Mouse (Mus musculus): ENCODE data around the gene Hnrnpl. TPM values are rescaled to one million over a fixed set of nuclear protein-coding genes. Genes with fewer than 3 reads are reported as not detected.

Gene Hnrnpl
- total RNA-seq, 2 experiments from 2014 or later: 131 to 143 TPM

DNA sequence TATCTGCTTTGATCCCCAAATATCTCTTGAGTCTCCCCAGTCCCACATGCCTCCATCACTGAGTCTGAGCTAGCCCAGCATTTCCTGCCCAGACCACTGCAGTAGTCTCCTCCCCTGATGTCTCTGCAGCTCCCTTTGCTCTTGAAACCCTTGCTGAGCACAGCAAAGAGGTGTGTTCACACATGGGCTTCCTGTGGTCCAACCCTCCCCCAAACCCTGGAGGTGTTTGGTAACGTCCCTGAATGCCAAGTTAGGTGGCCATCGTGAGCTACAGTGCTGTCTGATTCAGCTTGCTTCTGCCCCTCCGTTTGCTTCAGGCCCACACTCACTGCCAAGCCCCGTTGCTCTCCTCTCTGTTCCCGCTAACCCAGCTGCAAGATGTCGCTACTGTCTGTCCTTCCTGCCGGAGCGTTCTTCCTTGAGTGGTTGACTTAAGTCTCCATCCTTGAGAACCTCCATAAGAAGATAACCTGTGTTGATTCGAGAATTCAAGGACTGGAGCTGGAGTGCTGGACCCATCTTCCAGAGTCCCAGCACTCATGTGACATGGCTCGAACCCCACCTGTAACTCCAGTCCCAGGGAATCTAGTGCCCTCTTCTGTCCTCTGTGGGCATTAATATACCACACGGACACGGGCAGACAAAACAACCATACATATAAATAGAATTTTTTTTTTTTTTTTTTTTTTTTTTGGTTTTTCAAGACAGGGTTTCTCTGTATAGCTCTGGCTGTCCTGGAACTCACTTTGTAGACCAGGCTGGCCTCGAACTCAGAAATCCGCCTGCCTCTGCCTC, 15.8 kb upstream of the Hnrnpl start:
- TF ChIP-seq CTCF (IDR thresholded peaks at IDR 0.05): peak; percentile 14; the same call in 1 of the 2 replicates

GRCm38 (mm10) chr7:28793834-28794233, 14.5 kb upstream of the Hnrnpl start:
- no peak for DNase-seq
- peak; percentile 61 for TF ChIP-seq CTCF (IDR thresholded peaks at IDR 0.05)
- H3K4me3 ChIP-seq: no peak overlapping the region
- no peak overlapping the region for H3K27ac ChIP-seq
- intact Hi-C loops (cut with DNase I): no loop called here

More for the DNA sequence above, 15.8 kb upstream of the Hnrnpl start:
- DNase-seq: no peak
- Histone ChIP-seq H3K27ac (no peak overlapping the region), H3K4me3 (no peak overlapping the region)
- intact Hi-C loops (cut with DNase I): no loop called here

DNA sequence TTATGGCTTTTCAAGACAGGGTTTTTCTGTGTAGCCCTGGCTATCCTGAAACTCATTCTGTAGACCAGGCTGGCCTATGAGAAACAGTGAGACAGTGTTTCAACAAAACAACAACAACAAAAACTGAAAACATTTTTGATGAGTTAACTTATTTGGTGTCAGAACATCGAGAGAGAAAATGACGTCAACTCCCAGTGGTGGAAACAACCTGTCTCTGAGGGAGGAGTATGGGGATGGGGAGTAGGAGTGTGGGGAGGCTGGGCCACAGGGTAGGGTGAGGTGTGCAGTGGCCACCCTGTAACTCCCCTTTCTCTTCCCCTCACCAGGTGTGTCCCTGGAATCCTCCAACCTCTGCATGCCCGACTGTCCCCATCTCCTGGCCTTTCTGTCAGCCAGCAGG, 13.8 kb upstream of the Hnrnpl start:
- H3K4me3 ChIP-seq: no peak overlapping the region
- no peak for DNase-seq
- intact Hi-C loops (cut with DNase I): no loop called here
- no peak overlapping the region for H3K27ac ChIP-seq
- TF ChIP-seq CTCF (IDR thresholded peaks at IDR 0.05): no peak

- TF ChIP-seq CTCF (IDR thresholded peaks at IDR 0.05): no peak
- H3K4me3 ChIP-seq: peak overlapping the region; percentile 60
- intact Hi-C loops (cut with DNase I): loop anchor here (1.0 kb wide), 1 partner anchor 71 kb away; no protein-coding TSS in a partner anchor
- DNase-seq: peak; percentile 32
- peak overlapping the region; percentile 82 for H3K27ac ChIP-seq
Observed at GRCm38 (mm10) chr7:28795832-28796231, 12.5 kb upstream of the Hnrnpl start.

GRCm38 (mm10) chr7:28796562-28796975, 11.8 kb upstream of the Hnrnpl start:
- TF ChIP-seq CTCF (IDR thresholded peaks at IDR 0.05): peak; percentile 100; the same call in 1 of the 2 replicates
- peak overlapping the region; percentile 82 for H3K27ac ChIP-seq
- H3K4me3 ChIP-seq: peak overlapping the region; percentile 60
- intact Hi-C loops (cut with DNase I): loop anchor here (1.0 kb wide), 1 partner anchor 71 kb away; no protein-coding TSS in a partner anchor
- DNase-seq: peak; percentile 91

GRCm38 (mm10) chr7:28799994-28800393, 8.3 kb upstream of the Hnrnpl start:
- TF ChIP-seq CTCF (IDR thresholded peaks at IDR 0.05): no peak

GRCm38 (mm10) chr7:28801451-28801850, 6.9 kb upstream of the Hnrnpl start:
- intact Hi-C loops (cut with DNase I): loop anchor here (1.0 kb wide), 1 partner anchor 64 kb away; no protein-coding TSS in a partner anchor
- no peak for TF ChIP-seq CTCF (IDR thresholded peaks at IDR 0.05)
- Histone ChIP-seq H3K27ac (peak overlapping the region; percentile 80), H3K4me3 (no peak overlapping the region)
- DNase-seq: no peak

More at GRCm38 (mm10) chr7:28799994-28800393, 8.3 kb upstream of the Hnrnpl start:
- intact Hi-C loops (cut with DNase I): no loop called here
- no peak for DNase-seq
- Histone ChIP-seq H3K4me3 (no peak overlapping the region), H3K27ac (0 out of 2 replicates have a peak overlapping the region, but pooled peaks have one; percentile 16)

DNA sequence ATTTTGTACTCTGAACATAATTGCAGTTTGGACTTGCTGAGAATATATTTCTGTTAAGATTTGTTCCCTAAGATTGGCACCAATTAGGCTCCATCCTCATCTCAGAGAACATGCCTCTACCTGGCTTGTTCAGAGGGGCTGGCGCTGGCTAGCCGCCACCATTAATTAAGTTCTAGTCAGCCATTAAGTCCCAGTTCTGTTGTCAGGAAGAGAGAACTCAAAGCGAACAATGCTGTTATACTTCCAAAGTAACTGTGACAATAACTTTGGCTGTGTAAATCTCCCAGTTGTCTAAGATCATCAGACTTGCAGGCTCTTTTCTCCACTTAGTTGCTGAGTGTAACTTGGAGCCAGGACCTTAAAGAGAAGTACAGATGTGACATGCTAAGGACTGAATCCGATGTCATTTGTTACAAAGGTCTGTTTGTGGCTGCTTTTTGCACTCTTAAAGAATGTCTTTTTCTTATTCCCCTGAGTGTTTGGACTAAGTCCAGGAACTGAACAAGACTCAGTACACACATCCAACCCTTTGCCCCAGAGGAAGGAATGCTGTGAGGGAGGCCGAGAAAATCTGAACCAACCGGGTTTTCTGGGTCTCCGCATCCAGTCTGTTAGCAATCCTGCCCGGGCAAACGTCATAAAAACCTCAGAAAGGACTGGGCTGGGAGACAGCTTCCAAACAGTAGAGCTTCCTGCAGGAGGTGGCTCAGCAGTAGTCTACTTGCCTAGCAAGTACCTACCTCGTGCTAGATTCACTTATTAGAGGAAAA, 6.3 kb upstream of the Hnrnpl start:
- Histone ChIP-seq H3K4me3 (peak overlapping the region; percentile 43), H3K27ac (peak overlapping the region; percentile 80)
- peak; percentile 33 for TF ChIP-seq CTCF (IDR thresholded peaks at IDR 0.05)
- no peak for DNase-seq
- intact Hi-C loops (cut with DNase I): loop anchor here (1.0 kb wide), 1 partner anchor 63 kb away; no protein-coding TSS in a partner anchor

DNA sequence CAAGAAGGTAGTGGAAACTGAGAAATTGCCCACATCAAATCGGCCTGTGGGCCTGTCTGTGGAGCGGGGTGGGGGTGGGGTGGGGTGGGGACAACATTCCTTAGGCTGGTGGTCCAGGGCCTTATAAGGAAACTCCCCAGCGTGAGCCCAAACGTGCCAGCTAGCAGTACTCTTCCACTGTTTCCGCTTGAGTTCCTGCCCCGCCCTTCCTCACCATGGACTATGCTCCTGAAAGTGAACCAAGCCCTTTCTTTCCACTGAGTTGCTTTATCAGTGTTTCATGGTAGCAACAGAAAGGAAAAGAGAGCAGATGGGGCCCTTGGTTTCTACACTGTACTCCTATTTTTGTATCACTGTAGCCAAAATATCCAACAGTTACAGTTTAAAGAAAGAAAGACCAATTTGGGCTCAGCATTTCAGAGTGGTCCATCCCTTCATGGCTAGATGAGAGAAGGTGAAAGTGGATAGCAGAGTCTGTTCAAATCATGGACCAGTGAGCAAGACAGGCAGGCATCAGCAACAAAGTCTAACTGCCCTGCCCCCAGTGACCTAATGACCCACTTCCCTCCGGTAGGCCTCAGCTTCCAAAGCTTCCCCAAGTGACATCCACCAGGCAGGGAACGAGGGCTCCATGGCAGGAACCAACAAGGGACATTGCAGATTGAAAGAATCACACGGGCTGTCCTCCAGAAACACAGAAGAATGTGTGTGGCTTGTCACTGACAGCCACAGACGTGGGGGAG, 5.3 kb upstream of the Hnrnpl start:
- no peak for TF ChIP-seq CTCF (IDR thresholded peaks at IDR 0.05)
- intact Hi-C loops (cut with DNase I): no loop called here
- Histone ChIP-seq H3K27ac (peak overlapping the region; percentile 80), H3K4me3 (peak overlapping the region; percentile 43)
- DNase-seq: no peak

DNA sequence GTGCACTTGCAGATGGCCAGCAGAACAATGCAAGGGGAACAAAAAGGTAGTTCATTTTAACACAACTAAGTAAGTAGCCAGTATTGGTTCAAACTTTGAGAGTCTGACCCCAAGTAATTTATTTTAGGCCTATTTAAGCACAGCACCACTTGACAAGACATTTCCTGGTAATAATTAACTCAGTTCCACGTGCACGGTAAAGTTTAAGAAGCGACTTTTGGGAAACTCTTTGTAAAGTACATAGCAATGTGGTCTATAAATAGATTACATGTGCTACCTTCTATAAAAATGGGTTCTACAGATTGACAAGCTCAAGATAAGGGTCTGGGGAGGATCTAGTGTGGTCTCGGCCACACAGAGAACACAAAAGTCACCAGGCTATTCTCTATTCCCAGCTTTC, 4.6 kb upstream of the Hnrnpl start:
- intact Hi-C loops (cut with DNase I): no loop called here
- Histone ChIP-seq H3K4me3 (no peak overlapping the region), H3K27ac (peak overlapping the region; percentile 80)
- no peak for TF ChIP-seq CTCF (IDR thresholded peaks at IDR 0.05)
- no peak for DNase-seq

- Histone ChIP-seq H3K4me3 (no peak overlapping the region), H3K27ac (peak overlapping the region; percentile 76)
- intact Hi-C loops (cut with DNase I): loop anchor here (5.0 kb wide), 1 partner anchor 165 kb away; no protein-coding TSS in a partner anchor
- peak; percentile 7; the same call in 1 of the 2 replicates for TF ChIP-seq CTCF (IDR thresholded peaks at IDR 0.05)
- no peak for DNase-seq
Observed at GRCm38 (mm10) chr7:28806869-28807268, 1.5 kb upstream of the Hnrnpl start.

GRCm38 (mm10) chr7:28807641-28808220, 610 bp upstream of the Hnrnpl start:
- peak; percentile 63 for DNase-seq
- Histone ChIP-seq H3K4me3 (peak overlapping the region; percentile 87), H3K27ac (peak overlapping the region; percentile 100)
- no peak for TF ChIP-seq CTCF (IDR thresholded peaks at IDR 0.05)
- intact Hi-C loops (cut with DNase I): loop anchor here (5.0 kb wide), 1 partner anchor 165 kb away; no protein-coding TSS in a partner anchor

Measured in gastrocnemius, adult 2 months (tissue).